Mouse (Mus musculus): ENCODE measurements around the gene Lim2. TPM values are rescaled to one million over a fixed set of nuclear protein-coding genes. Genes with fewer than 3 reads are reported as not detected.
A peak's percentile ranks its signal among the peaks of the same experiment; 100 is the strongest.

The Lim2 gene
- polyA plus RNA-seq, 1 experiment from 2014 or later = 0.52 TPM

DNA sequence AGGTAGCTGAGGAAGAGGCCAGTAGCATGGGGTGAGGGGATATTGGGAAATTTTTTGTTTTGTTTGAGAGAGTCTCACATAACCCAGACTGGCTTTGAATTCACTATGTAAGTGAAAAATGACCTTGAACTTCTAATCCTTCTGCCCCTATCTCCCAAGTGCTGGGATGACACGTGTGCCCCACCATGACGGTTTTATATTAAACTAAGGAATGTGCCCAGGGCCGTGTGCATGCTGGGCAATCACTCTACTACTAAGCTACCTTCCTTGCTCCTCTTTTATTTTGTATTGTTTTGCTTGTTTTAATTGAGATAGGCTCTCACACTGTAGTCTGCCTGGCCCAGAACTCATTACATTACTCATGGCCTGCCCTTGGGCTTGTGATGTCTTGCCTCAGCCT lies 13.6 kb downstream of the Lim2 start:
- no peak for TF ChIP-seq CTCF (IDR thresholded peaks at IDR 0.05; ENCODE audit: low read depth)
- no peaks in the 10 kb centered on the region for H3K9me3 ChIP-seq (ENCODE audit: control insufficient read depth)
- ATAC-seq = no peak
- H3K27ac ChIP-seq (ENCODE audit: low read depth, low read length) = no peak overlapping the region
- peaks cover 4% of the 10 kb centered on the region; the same call in 1 of the 2 replicates for H3K4me1 ChIP-seq (replicated peaks; ENCODE audit: control insufficient read depth, insufficient read depth, low read length)
- no peak overlapping the region for H3K4me2 ChIP-seq (replicated peaks; ENCODE audit: low read depth)
- WGBS = 71% methylated on average over 3 of the region's 3 CpGs
- H3K27me3 ChIP-seq (replicated peaks; ENCODE audit: control insufficient read depth, insufficient read depth, low read length) = no peaks in the 10 kb centered on the region
- no peaks in the 10 kb centered on the region for H3K36me3 ChIP-seq (ENCODE audit: control insufficient read depth, insufficient read depth)
- H3K9ac ChIP-seq (ENCODE audit: low read depth, low read length) = no peak overlapping the region
- no peak overlapping the region for H3K4me3 ChIP-seq (ENCODE audit: low read depth, low read length)

DNA sequence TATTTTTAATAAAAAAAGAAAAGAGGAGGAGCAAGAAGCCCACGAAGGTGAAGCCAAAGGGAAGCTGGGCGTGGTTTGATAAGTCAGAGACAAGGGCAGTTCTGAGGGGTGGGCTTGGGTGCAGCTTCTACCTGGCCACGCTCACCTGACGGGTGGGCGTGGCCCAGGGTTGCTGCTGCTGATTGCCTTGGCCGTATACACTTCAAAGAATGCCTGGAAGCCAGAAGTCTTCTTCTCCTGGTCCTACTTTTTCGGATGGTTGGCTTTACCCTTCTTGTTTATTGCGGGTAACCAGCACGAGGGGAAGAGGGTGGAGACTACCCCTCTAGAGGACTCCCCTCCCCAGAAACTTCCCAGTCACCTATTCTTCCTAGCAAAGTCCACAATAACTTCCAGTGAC lies 15.2 kb downstream of the Lim2 start:
- Histone ChIP-seq H3K27me3 (replicated peaks; ENCODE audit: control insufficient read depth, insufficient read depth, low read length) (no peaks in the 10 kb centered on the region), H3K4me3 (ENCODE audit: low read depth, low read length) (peak overlapping the region; percentile 49), H3K36me3 (ENCODE audit: control insufficient read depth, insufficient read depth) (no peaks in the 10 kb centered on the region), H3K9me3 (ENCODE audit: control insufficient read depth) (no peaks in the 10 kb centered on the region), H3K27ac (ENCODE audit: low read depth, low read length) (peak overlapping the region; percentile 98), H3K9ac (ENCODE audit: low read depth, low read length) (peak overlapping the region; percentile 45), H3K4me2 (replicated peaks; ENCODE audit: low read depth) (peak overlapping the region; percentile 82), H3K4me1 (replicated peaks; ENCODE audit: control insufficient read depth, insufficient read depth, low read length) (peaks cover 4% of the 10 kb centered on the region)
- ATAC-seq = no peak
- TF ChIP-seq CTCF (IDR thresholded peaks at IDR 0.05; ENCODE audit: low read depth) = no peak
- WGBS = 5% methylated on average over 9 of the region's 9 CpGs

- under 1% methylated on average over 36 of the region's 36 CpGs for WGBS
- 0 out of 2 replicates have a peak, but pooled peaks have one; percentile 10 for TF ChIP-seq CTCF (IDR thresholded peaks at IDR 0.05; ENCODE audit: low read depth)
- no peaks in the 10 kb centered on the region for H3K27me3 ChIP-seq (replicated peaks; ENCODE audit: control insufficient read depth, insufficient read depth, low read length)
These were observed 15.9 kb downstream of the Lim2 start for GRCm38 (mm10) chr7:43443126-43443916.

GRCm38 (mm10) chr7:43443917-43444293 lies 16.4 kb downstream of the Lim2 start, which contains the start of the genes Etfb and Gm45233:
Etfb (plus strand) TSS chr7:43444083.
Gm45233 (plus strand) TSS chr7:43444128.
- peak; percentile 98 for ATAC-seq
- H3K4me1 ChIP-seq (replicated peaks; ENCODE audit: control insufficient read depth, insufficient read depth, low read length) = peaks cover 4% of the 10 kb centered on the region
- peak within 1 kb of the TSS; percentile 49 for H3K4me3 ChIP-seq (ENCODE audit: low read depth, low read length)
- H3K36me3 ChIP-seq (ENCODE audit: control insufficient read depth, insufficient read depth) = no peaks in the 10 kb centered on the region
- under 1% methylated on average over 27 of the region's 27 CpGs for WGBS
- H3K9me3 ChIP-seq (ENCODE audit: control insufficient read depth) = no peaks in the 10 kb centered on the region
- peak within 1 kb of the TSS; percentile 82 for H3K4me2 ChIP-seq (replicated peaks; ENCODE audit: low read depth)
- H3K27me3 ChIP-seq (replicated peaks; ENCODE audit: control insufficient read depth, insufficient read depth, low read length) = no peaks in the 10 kb centered on the region
- no peak; the same call in 1 of the 2 replicates for TF ChIP-seq CTCF (IDR thresholded peaks at IDR 0.05; ENCODE audit: low read depth)
- H3K27ac ChIP-seq (ENCODE audit: low read depth, low read length) = peak within 1 kb of the TSS; percentile 98
- H3K9ac ChIP-seq (ENCODE audit: low read depth, low read length) = peak within 1 kb of the TSS; percentile 53

More at GRCm38 (mm10) chr7:43443126-43443916, 15.9 kb downstream of the Lim2 start:
- Histone ChIP-seq H3K36me3 (ENCODE audit: control insufficient read depth, insufficient read depth) (no peaks in the 10 kb centered on the region), H3K4me1 (replicated peaks; ENCODE audit: control insufficient read depth, insufficient read depth, low read length) (peaks cover 4% of the 10 kb centered on the region), H3K4me2 (replicated peaks; ENCODE audit: low read depth) (peak overlapping the region; percentile 82), H3K4me3 (ENCODE audit: low read depth, low read length) (peak overlapping the region; percentile 49), H3K27ac (ENCODE audit: low read depth, low read length) (peak overlapping the region; percentile 98), H3K9ac (ENCODE audit: low read depth, low read length) (peak overlapping the region; percentile 45), H3K9me3 (ENCODE audit: control insufficient read depth) (no peaks in the 10 kb centered on the region)
- ATAC-seq = peak; percentile 93

- 77% methylated on average over 4 of the region's 4 CpGs for WGBS
- H3K36me3 ChIP-seq (ENCODE audit: control insufficient read depth, insufficient read depth) = peaks cover 15% of the 10 kb centered on the region; the same call in 1 of the 2 replicates
- TF ChIP-seq CTCF (IDR thresholded peaks at IDR 0.05; ENCODE audit: low read depth) = no peak
- H3K4me3 ChIP-seq (ENCODE audit: low read depth, low read length) = no peak overlapping the region
- H3K4me1 ChIP-seq (replicated peaks; ENCODE audit: control insufficient read depth, insufficient read depth, low read length) = peaks cover 4% of the 10 kb centered on the region
- ATAC-seq = no peak
- no peak overlapping the region for H3K9ac ChIP-seq (ENCODE audit: low read depth, low read length)
- no peak overlapping the region for H3K27ac ChIP-seq (ENCODE audit: low read depth, low read length)
- no peaks in the 10 kb centered on the region for H3K27me3 ChIP-seq (replicated peaks; ENCODE audit: control insufficient read depth, insufficient read depth, low read length)
- no peaks in the 10 kb centered on the region for H3K9me3 ChIP-seq (ENCODE audit: control insufficient read depth)
- H3K4me2 ChIP-seq (replicated peaks; ENCODE audit: low read depth) = no peak overlapping the region
These were observed 20.3 kb downstream of the Lim2 start for GRCm38 (mm10) chr7:43447801-43448200.

GRCm38 (mm10) chr7:43448246-43448645 lies 20.8 kb downstream of the Lim2 start:
- H3K9ac ChIP-seq (ENCODE audit: low read depth, low read length) = no peak overlapping the region
- H3K4me2 ChIP-seq (replicated peaks; ENCODE audit: low read depth) = no peak overlapping the region
- peaks cover 19% of the 10 kb centered on the region for H3K36me3 ChIP-seq (ENCODE audit: control insufficient read depth, insufficient read depth)
- 97% methylated on average over 3 of the region's 3 CpGs for WGBS
- no peaks in the 10 kb centered on the region for H3K27me3 ChIP-seq (replicated peaks; ENCODE audit: control insufficient read depth, insufficient read depth, low read length)
- no peak for TF ChIP-seq CTCF (IDR thresholded peaks at IDR 0.05; ENCODE audit: low read depth)
- ATAC-seq = no peak
- H3K27ac ChIP-seq (ENCODE audit: low read depth, low read length) = no peak overlapping the region
- peaks cover 8% of the 10 kb centered on the region for H3K4me1 ChIP-seq (replicated peaks; ENCODE audit: control insufficient read depth, insufficient read depth, low read length)
- no peak overlapping the region for H3K4me3 ChIP-seq (ENCODE audit: low read depth, low read length)
- no peaks in the 10 kb centered on the region for H3K9me3 ChIP-seq (ENCODE audit: control insufficient read depth)
